Mouse (Mus musculus) kidney, adult 11 months (tissue): ENCODE data around the gene St3gal4.

ENCODE experiments used
- DNase-seq: peaks from one replicate; pipeline ENCODE4 v3.0.0; 2022

St3gal4 gene

DNA sequence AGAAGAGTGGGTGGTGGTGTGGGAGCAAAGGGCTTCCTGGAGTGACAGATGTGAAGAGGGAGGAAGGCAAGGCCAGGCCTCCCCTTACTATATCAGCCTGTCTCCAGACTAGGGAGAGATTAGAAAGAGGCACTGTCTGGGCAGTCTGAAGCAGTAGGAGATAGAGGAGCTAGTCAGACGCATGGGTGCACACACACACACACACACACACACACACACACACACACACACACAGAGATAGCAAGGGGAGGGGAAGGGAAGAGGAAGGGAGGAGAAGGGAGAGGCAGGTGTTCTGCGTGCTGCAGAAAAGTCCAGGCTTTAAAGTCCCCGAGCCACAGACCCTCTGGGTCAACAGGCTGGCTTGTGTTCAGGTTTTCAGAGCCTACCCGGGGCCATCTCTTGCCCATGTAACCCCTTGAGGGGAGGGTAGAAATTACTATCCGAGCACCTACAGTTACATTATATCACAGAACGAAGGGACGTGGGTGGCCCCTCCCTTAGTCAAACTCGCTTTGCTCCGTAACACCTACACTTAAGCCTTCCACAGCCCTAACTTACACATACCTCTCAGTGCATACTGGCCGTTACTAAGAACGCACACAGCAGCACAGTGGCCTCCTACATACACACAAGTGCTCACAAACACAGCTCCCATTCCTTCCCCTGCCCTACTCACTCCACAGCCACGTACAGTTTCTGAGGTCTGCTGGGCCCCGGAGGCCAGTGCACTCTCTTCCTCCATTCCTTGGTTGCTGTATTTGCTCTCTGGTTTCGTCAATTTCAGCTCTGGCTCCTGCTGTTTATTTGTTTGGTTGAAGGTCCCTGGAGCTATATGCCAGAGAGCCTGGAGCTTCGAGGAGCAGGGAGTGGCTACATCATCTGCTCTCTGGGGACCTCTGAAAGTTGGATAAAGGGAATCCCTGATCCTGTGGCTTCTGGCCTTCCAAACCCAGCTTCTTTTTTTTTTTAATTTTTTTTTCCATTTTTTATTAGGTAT is 12.9 kb downstream of the St3gal4 start:
- no peak for DNase-seq

DNA sequence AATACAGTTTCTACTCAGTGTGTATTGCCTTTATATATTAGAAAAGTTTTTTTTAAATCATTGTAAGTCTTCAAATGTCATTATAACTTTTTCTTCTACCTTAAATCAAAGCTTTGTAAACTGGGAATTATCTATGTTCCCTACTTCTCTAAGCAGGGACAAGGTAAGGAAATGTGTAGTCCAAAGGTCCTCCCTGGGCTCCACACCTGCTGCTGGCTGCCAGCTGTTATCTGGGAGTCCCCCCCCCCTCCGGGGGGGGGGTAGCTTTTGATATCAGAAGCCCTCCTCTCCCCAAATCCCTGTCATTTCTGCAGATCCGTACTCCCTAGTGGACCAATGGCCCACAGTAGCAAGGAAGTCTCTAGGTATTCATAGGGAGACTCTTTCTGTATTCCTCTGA is 13.6 kb downstream of the St3gal4 start:
- DNase-seq = no peak

DNA sequence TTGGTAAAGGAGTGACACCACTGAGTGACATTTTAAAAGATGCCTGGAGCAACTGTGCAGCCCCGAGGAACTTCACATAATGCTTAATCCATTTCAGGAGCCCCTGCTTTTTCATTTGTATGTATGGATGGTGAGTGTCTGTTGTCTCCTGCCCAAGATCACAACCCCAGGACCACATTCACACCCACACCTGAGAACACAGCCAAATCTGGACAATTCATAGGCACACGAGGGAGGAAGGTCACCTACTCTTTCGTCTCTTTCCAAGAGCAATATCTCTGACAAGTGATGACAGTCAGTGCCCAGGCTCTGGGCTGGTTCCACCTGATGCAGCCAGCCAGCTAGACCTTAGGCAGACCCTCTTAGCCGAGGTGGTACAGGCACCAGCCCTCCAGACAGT is 14.4 kb downstream of the St3gal4 start:
- DNase-seq = no peak

DNA sequence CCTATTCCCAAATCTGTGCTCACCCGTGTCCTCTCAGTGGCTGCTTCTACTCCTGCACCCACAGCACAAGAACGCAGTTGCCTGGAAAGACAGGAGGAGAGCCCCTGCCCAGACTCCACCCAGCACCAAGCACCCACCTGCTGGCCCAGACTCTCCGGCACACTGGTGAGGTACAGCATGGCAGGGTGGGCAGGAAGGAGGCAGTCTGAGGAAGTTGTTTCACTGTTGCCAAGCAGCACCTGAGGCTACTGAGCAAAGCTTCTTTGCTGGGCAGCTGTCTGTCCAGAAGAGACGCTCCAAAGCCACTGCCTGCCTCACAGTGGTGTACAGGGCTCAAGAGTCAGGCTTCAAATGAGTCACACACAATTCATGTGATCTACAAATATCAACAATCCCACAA is 20.3 kb downstream of the St3gal4 start:
- no peak for DNase-seq

DNA sequence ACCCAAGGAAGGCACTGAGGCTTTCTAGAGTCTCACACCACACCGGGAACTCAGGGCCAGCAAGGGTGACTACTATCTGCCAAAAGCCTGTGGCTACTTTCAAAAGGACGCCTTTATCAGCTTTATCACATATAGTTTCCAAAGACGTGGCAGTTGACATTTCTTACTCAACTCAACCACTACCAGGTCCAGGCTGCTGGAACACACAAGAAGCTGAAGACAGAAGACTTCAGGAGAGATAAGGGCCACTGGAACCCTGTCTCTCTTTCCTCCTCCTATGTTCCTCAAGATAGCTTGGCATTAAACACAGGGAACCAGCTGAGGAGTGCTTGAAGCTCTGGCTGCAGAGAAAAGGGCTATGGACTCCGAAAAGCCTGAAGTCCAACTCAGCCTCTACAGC is 21.2 kb downstream of the St3gal4 start:
- no peak for DNase-seq

DNA sequence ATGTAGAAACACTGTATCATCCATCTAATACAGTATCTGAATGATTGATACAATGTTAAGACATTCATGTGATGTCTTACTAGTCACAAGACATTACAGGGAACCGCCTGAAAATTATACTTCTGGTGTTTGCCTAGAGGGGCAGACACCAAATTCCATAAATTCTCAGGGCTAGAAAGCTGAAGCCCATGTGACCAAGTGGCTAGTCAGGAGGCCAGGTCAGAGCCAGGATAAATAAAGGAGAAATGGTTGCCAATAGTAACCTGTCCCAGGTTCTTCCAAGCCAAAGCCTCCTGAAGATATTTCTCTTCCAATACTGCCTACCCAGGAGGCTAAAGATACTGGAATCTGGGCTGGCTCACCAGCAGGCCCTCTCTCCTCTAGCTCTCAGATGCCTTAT is 23.3 kb downstream of the St3gal4 start:
- peak; percentile 34 for DNase-seq

DNA sequence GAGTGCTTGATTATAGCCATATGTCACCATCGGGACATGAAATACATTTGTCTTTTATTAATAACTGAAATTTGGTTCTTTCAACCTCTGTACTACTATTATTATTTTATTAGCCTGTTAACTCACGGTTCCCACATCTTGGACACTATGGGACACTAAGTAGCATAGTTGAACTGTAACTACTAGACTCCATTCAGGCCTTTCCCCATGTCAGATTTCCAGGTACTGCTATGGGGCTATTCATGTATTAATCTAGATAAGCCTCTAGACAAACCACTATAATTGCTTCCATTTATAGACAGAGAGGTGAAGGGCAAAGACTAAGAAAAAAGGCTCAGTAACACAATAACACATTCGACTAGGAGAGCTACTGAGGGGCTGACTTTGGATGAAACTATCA is 25.7 kb downstream of the St3gal4 start:
- DNase-seq = no peak

DNA sequence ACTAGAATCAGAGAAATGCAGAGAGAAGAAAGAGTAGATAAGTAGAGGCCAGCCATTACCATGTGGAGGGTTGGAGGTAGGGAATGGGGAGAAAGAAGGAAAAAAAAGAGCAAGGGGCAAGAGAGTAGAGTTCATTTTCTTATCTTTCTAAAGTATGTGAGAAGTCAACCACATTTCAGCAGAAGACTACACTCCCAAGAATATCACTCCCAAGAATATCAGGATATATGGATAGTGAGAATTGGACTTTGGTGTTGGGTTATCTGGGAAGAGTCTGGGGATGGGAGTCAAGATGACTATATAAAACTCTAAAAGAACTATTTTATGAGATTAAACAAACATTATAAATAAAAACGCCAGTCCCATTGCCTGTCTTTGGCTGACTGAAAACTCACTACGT is 26.2 kb downstream of the St3gal4 start:
- DNase-seq = no peak

DNA sequence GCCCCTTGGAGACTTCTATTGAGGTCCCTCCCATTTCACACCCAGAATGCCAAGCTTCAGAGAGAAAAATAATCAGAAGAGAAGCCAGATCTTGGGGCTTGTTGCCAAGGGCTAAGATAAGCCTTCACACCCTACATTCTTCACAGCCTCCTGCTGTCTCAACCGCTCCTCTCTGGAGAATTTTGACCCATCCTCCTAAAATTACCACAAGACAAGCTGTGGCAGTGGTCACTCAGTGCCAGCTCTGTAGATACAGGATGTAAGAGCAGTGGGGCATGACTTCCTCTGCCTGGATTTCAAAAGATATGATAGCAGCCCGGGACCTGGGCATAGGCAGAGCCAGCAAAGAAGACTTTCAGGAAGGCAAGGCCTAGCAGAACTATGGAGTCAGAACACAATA is 57.6 kb downstream of the St3gal4 start:
- DNase-seq = peak; percentile 1

DNA sequence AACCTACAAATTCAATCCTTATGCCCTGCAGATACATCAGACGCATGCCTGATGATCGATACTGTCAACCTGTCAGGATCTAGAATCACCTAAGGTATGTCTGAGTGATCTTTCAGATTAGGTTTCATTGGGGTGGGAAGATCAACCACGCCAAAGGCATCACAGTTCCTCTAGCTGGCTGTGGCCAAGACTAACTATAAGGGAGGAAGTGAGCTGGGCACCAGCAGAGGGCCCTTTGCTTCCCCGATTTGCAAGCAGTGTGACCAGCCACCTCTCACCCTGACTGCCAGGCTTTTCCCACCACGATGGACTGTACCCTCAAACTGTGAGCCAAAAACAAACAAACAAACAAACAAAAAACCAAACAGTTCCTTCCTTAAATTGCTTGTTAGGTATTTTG is 59.2 kb downstream of the St3gal4 start:
- no peak for DNase-seq

DNA sequence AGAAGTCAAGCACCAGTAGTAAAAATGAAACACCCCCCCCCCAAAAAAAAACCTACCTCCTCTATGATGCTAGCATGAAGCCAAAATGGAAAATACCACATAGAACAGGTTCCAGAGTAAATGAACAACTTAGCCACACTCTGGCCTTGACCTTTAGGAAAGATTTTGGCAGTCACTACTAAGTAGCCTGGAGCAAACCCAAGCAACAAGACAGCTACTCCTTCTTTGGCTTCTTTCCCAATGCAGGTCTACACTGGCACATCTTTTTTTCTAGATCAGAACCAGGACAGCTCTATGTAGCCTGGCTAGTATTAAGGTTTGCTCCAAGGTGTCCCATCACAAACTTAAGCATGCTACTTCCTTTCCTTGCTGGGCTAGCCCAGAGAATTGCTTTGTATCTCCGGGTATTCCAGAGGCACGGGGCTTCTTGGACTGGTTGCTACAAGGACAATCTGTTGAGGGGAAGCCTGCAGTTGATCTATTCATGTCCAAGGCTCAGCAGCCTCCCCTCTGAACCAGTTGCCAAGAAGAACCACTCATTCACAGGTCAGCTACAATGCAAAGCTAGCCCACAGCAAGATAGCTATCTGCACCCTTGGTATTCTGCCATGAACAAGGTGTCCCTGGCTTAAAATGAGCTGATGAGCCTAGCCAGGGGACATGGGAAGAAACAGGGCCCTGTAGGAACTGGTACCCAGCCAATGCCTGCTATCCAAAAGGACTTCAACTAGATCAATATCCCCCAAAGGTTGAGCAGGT is 60.3 kb downstream of the St3gal4 start:
- peak; percentile 80 for DNase-seq

DNA sequence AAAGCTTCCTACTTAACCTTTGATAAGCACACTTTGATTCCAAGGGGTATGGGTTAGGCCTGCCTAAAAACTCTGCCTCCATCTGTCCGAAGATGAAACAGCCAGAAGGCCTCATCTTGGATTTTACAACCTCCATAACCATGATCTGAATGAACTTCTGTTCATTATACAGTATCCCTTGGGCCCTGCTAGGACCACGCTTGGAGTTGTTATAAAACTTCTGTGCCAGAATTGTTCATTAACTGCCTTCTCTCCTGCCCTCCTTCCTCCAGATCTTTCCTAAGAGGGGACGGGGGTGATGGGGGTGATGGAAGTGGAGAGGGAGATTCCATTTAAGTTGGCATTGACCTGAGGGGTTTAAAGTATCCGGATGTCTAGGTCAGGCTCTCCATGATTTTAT is 60.9 kb downstream of the St3gal4 start:
- peak; percentile 29 for DNase-seq

DNA sequence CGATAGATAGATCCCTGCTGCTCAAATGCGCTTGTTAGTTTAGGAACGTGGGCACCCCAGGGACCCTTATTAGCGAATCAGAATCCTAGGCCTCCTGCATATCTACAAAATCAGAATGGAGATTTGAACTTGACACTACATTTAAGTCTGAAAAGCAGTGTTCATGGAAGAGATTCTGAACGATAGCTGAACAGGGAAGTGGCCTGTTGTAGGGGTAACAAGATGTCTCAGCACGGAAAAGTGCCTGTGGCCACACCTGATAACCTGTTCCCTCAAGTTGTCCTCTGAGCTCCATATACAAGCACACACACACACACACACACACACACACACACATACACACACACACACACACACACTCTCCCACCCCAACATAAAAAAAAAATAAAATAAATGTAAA is 61.4 kb downstream of the St3gal4 start:
- DNase-seq = peak; percentile 4

DNA sequence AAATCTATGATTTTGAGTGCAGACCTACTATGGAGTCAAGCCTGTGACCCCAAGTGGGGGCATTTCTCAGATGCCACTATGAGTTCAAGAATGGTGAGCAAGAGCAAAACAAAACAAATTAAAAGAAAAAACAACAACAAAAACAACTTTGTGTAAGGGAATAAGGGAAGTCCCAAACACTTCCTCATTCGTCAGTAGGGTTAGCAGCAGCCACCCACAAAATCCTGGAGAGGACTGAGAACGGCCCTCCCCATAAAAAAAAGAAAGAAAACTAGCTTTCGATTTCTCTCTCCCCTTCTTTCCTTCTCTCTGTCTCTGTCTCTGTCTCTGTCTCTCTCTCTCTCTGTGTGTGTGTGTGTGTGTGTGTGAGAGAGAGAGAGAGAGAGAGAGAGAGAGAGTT is 62.5 kb downstream of the St3gal4 start:
- no peak for DNase-seq

DNA sequence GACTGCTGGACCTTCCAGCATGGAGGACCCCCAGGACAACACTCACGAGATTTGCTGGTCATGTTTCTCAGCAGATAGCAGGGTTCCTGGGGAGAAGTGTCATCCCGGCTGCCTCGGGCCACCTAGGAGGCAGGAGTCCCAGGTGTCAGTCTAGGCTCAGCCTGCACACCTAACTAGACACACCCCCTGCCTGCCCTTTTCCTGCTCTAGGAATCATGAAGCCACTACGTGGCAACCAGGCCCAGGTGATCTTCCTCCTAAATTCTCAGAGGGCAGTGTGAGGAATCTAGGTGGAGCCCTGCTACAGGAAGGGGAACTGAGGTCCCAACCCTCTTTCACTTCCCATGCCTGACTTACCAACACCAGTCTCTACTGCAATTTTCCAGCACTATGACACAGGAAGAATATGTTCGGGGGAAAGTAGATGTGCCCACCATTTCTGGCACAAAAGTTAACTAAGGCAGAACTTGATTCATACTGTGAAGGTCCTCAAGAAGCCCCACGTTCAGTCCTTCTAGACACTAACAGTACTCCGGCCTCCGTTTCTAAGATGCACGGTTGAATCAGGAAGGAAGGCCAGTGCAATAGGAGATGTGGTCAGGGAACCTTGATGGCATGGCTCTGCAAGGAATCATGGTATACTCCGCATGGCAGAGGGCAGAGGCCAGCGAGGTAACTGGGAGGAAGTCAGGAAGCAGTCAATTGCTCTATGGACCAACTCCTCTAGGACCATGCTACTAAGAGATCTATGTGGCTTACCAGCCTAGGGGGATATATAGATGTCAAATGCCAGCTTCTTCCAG is 63.3 kb downstream of the St3gal4 start:
- peak; percentile 2 for DNase-seq

DNA sequence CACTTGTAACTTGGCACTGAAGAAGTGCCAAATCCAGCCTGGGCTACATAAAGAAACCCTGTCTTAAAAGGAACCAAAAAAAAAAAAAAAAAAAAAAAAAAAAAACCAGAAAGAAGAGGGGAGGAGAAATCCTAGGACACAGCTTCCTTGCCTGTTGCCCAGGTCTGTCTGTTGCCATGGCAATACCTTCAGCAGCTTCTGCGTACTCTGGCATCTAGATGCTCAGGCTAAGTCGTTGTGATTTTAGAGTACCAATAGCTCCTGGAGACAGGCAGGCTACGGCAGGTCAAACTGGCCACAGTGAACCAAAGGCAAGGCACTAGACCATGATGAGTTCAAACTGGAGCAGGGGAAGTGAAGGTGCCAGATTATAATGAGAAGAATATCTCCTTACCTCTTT is 65.4 kb downstream of the St3gal4 start:
- DNase-seq = peak; percentile 1

DNA sequence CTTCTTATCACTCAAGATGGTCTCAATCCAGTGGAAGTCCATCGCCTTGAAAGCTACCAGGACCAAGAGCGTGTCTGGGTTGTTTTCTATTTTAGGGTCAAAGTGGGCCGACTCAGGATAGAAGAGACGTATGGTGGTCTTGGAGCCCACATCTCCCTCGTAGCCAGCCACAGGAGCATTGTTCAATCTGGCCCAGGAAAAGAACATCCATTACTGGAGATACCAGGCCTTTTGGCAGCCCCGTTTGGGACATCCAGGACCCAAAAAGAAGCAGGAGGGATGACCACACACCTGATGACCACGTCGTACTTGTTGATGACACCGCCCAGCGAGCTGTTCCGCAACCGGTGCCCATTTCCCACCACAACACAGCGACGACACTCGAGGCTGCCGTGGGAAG is 66.0 kb downstream of the St3gal4 start:
- peak; percentile 2 for DNase-seq

DNA sequence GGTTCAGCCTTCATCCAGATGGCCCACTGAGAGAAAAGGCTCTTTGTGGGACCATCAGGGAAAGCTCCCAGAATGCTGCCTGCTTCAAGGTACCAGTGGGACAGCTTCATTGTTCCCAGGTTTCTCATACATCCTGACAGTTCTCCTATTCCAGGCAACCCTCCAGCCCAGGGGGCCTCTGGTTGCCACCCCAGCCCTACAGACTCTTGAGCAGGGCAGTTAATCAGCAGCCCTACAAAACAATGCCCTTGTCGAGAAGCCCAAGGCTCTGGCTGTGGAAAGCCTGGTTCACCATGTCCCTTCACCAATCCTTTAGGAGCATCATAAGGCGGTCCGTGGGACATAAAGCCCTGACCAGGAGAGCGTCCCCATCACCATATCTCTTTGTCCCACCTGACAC is 66.4 kb downstream of the St3gal4 start:
- DNase-seq = peak; percentile 2

DNA sequence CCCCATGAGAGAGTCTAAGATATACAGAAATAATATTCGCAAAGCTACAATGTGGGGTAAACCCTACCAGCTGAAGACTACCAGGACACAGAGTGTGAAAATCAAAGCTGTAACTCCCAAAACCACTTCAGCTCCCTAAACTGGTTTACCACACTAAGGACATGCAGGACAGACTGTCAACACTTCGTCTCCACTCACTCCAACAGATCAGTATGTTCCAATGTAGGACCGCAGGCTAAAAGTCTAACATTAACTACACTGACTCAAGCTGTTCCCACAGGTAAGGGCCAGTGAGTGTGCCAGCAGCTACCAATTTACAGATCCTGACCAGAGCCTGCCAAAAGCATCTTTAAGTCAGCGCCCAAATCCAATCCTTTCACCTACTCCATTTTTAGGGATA is 67.4 kb downstream of the St3gal4 start:
- peak; percentile 51 for DNase-seq

DNA sequence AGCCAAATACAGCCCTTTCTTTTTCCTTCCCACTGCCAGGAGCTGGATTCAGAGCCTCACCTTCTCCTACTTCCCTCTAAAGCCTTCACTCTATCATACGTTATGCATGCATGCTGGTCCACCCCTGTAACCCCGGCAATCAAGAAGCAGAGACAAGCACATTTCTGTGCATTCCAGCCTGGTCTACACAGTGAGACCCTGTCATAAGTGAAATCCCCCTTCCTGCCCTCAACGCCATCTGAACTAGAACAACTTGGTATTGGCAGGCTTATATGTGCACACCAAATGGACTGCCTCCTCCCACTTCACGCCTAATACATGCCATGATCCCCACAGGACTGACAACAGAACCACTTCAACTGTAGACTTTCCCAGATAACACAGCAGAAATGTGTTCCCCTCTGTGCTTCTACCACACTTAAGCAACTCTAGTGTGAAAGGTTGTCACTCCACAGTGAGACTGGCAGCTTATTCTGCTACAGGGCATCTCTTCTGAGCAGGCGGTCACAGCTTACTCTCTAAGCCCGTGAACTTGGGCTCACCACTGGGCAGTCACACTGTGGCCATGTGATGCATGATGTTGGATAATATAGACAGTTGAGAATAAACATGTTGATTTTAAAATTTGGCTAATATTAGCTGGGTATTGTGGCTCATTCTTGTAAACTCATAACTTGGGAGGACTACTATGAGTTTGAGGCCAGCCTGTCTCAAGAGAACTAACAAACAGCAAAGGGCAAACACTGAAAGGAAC is 68.2 kb downstream of the St3gal4 start:
- DNase-seq = peak; percentile 1

DNA sequence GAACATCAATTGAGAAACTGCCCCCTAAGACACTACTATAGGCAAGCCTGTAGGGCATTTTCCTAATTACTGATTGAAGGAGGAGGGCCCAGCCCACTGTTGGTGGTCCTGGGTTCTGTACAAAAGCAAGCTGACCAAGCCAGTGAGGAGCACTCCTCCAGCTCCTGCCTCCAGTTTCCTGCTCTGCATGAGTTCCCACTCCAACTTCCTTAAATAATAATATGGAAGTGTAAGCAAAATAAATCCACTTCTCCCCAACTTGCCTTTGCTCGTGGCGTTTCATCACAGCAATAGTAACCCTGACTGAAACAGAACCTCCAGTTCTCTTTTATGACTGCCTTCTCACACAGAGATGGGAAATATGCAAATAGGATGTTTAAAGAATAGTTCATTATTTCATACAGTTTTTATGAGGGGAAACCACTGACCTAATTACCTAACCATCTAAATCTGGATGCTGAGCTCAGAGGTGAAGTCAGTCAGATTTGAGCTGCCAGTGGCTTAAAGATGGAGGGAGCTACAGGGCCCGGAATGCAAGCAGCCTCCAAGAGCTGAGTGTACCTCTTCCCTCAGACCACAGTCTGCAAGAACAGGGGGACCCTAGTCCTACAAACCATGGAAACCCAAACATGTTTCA is 69.1 kb downstream of the St3gal4 start:
- peak; percentile 2 for DNase-seq

DNA sequence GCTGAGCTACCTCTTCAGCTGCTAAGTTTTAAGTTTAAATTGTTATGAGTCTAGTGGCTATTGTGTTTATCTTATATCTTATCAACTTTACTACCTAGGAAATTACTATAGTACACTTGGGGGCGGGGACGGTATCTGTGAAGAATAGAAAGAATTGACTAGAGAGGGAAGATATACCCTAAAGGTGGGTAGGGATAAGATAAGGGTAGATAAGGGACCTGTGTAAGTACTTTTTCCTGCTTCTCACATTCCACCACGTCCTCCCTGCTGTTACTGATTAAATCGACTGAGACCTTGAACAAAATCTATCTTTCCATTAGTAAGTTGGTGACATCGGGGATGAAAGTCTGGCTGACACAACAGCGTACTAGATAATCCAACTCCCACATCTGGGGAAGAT is 70.6 kb downstream of the St3gal4 start:
- no peak for DNase-seq
